Mouse (Mus musculus) stomach, postnatal 0 days (tissue): ENCODE data around the gene Ankrd33b. TPM values are rescaled to one million over a fixed set of nuclear protein-coding genes. Genes with fewer than 3 reads are reported as not detected.

ENCODE experiments used
- ATAC-seq: fragments of 200-750 bp; cut with Nextera tagmentation; 2 replicates; pipeline ENCODE4 v1.8.0; 2017; ENCODE audit not compliant: low FRiP score, low TSS enrichment
- DNase-seq: peaks from one replicate; pipeline ENCODE4 v3.0.0-alpha.2; 2016; ENCODE audit warnings: low spot score
- H3K27ac ChIP-seq: fragments of 300-500 bp; sonication (generic); replicated peaks from 2 replicates; pipeline ENCODE4 v1.5.1; 2014; ENCODE audit warnings: mild to moderate bottlenecking, control low read depth
- H3K27me3 ChIP-seq: fragments of 300-500 bp; sonication (generic); 2 replicates; pipeline ENCODE4 v1.6.1; 2014; ENCODE audit warnings: low read length; ENCODE audit not compliant: control insufficient read depth, insufficient read depth
- H3K36me3 ChIP-seq: fragments of 300-500 bp; sonication (generic); 2 replicates; pipeline ENCODE4 v1.6.1; 2014; ENCODE audit warnings: low read length, mixed read lengths; ENCODE audit not compliant: control insufficient read depth, insufficient read depth
- H3K4me1 ChIP-seq: fragments of 300-500 bp; sonication (generic); replicated peaks from 2 replicates; pipeline ENCODE4 v1.6.1; 2014; ENCODE audit warnings: antibody characterized with exemption; ENCODE audit not compliant: control insufficient read depth, insufficient read depth
- H3K4me2 ChIP-seq: fragments of 300-500 bp; sonication (generic); replicated peaks from 2 replicates; pipeline ENCODE4 v1.6.1; 2014; ENCODE audit warnings: low read depth, mild to moderate bottlenecking, control low read depth, moderate library complexity
- H3K4me3 ChIP-seq: fragments of 300-500 bp; sonication (generic); 2 replicates; pipeline ENCODE4 v1.5.1; 2014; ENCODE audit warnings: low read depth, low read length, control low read depth
- H3K9ac ChIP-seq: fragments of 300-500 bp; sonication (generic); 2 replicates; pipeline ENCODE4 v1.6.1; 2014; ENCODE audit warnings: mild to moderate bottlenecking, low read length, control low read depth, mixed read lengths
- H3K9me3 ChIP-seq: fragments of 300-500 bp; sonication (generic); 2 replicates; pipeline ENCODE4 v1.6.1; 2016; ENCODE audit warnings: low read length; ENCODE audit not compliant: control insufficient read depth
- CTCF ChIP-seq: IDR thresholded peaks from 2 replicates; pipeline ENCODE4 v1.5.1; 2016; ENCODE audit warnings: antibody characterized with exemption, low read depth, mild to moderate bottlenecking, moderate library complexity
- EP300 ChIP-seq: optimal IDR thresholded peaks from 2 replicates; pipeline ENCODE3; 2016; ENCODE audit warnings: antibody characterized with exemption
- WGBS: fragments of 180-500 bp; shearing (Covaris S2); extraction: QIAGEN DNeasy Blood & Tissue Kit; methylation state at CpG from one replicate; pipeline ENCODE4 v1.1.7; 2014; 5-methylcytosine and 5-hydroxymethylcytosine counted together
- polyA plus RNA-seq: library from polyadenylated mRNA; unstranded; fragments of >200 nt; fragmentation: Nextera tagmentation; extraction: Ambion mirVana; gene quantifications from 2 replicates; pipeline ENCODE4 v1.2.1, GENCODE M21; 2015

Gene Ankrd33b
- polyA plus RNA-seq = 0.27 and 0.41 TPM in 2 replicates

GRCm38 (mm10) chr15:31367481-31368200 lies at the start of gene Ankrd33b:
Gene Ankrd33b (minus strand): TSS chr15:31367726.
- no peak within 1 kb of the TSS for H3K27ac ChIP-seq
- H3K9ac ChIP-seq = peak within 1 kb of the TSS; percentile 57
- H3K4me1 ChIP-seq = 0 out of 2 replicates have a peak, but pooled peaks cover 5% of the 10 kb centered on the region
- peak within 1 kb of the TSS; percentile 60 for H3K4me3 ChIP-seq
- DNase-seq (peak; percentile 37), ATAC-seq (peak; percentile 45; the same call in 1 of the 2 replicates)
- no peaks in the 10 kb centered on the region for H3K9me3 ChIP-seq
- 1% methylated on average over 38 of the region's 49 CpGs for WGBS
- peak within 1 kb of the TSS; percentile 99 for H3K4me2 ChIP-seq
- peaks cover 4% of the 10 kb centered on the region; the same call in 1 of the 2 replicates for H3K27me3 ChIP-seq
- no peaks in the 10 kb centered on the region for H3K36me3 ChIP-seq
- TF ChIP-seq CTCF = no peak
- no peak for TF ChIP-seq EP300

- Histone ChIP-seq H3K9ac (no peak overlapping the region), H3K27ac (no peak overlapping the region), H3K4me2 (no peak overlapping the region), H3K27me3 (no peaks in the 10 kb centered on the region), H3K36me3 (no peaks in the 10 kb centered on the region), H3K4me1 (no peaks in the 10 kb centered on the region), H3K9me3 (no peaks in the 10 kb centered on the region), H3K4me3 (no peak overlapping the region)
- ATAC-seq (no peak), DNase-seq (no peak)
- 50% methylated on average over 4 of the region's 4 CpGs for WGBS
- TF ChIP-seq CTCF (no peak), EP300 (no peak)
Measured at GRCm38 (mm10) chr15:31415181-31415580, 47.7 kb upstream of the Ankrd33b start.

- Histone ChIP-seq H3K4me3 (no peak overlapping the region), H3K27me3 (no peaks in the 10 kb centered on the region), H3K9ac (no peak overlapping the region), H3K27ac (no peak overlapping the region), H3K4me1 (no peaks in the 10 kb centered on the region), H3K4me2 (no peak overlapping the region), H3K36me3 (no peaks in the 10 kb centered on the region), H3K9me3 (no peaks in the 10 kb centered on the region)
- DNase-seq (no peak), ATAC-seq (no peak)
- WGBS = 53% methylated on average over 6 of the region's 6 CpGs
- TF ChIP-seq CTCF (no peak), EP300 (no peak)
Measured at GRCm38 (mm10) chr15:31414179-31414898, 46.8 kb upstream of the Ankrd33b start.

DNA sequence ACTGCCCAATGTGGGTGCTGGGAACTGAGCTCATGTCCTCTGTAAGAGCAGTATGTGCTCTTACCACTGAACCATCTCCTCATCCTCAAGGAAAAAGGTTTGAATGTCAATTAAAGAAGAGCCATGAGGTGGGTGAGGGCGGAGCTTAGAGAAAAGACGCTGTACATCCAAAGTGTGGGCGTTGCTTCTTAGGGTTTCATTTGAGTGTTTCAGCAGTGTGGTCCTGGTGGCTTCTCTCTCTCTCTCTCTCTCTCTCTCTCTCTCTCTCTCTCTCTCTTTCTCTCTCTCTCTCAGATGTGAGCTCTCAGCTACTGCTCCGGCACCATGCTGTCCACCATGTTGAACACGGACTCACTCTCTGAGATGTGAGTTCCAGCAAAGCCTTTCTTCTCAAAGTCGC lies 46.1 kb upstream of the Ankrd33b start:
- DNase-seq (no peak), ATAC-seq (no peak)
- Histone ChIP-seq H3K9ac (no peak overlapping the region), H3K27me3 (no peaks in the 10 kb centered on the region), H3K9me3 (no peaks in the 10 kb centered on the region), H3K4me3 (no peak overlapping the region), H3K4me2 (no peak overlapping the region), H3K4me1 (no peaks in the 10 kb centered on the region), H3K36me3 (no peaks in the 10 kb centered on the region), H3K27ac (no peak overlapping the region)
- 83% methylated on average over 6 of the region's 6 CpGs for WGBS
- no peak for TF ChIP-seq CTCF
- no peak for TF ChIP-seq EP300

GRCm38 (mm10) chr15:31412933-31413332 lies 45.4 kb upstream of the Ankrd33b start:
- 32% methylated on average over 3 of the region's 3 CpGs for WGBS
- TF ChIP-seq CTCF = no peak
- TF ChIP-seq EP300 = no peak
- no peaks in the 10 kb centered on the region for H3K4me1 ChIP-seq
- no peak overlapping the region for H3K4me2 ChIP-seq
- H3K27me3 ChIP-seq = no peaks in the 10 kb centered on the region
- H3K27ac ChIP-seq = no peak overlapping the region
- no peak overlapping the region for H3K9ac ChIP-seq
- H3K9me3 ChIP-seq = no peaks in the 10 kb centered on the region
- no peaks in the 10 kb centered on the region for H3K36me3 ChIP-seq
- DNase-seq (no peak), ATAC-seq (no peak)
- H3K4me3 ChIP-seq = no peak overlapping the region

DNA sequence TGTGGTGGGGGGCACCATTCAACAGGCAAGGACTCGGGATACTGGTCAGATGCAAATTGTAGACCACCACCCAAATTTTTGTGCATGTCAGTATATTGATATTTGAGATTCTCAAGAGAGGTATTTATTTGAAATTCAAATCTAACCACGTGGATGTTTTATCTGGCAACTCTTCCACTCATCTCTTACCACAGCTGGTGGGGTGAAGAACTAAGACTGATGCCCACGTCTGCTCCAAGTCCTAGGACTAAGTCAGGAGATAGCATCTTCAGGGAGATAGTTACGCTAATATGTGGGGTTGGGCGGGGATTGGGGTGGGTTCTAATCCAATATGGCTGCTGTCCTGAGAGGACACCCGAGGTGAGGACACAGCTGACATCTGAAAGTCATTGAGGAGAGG lies 44.9 kb upstream of the Ankrd33b start:
- DNase-seq = no peak
- no peaks in the 10 kb centered on the region for H3K36me3 ChIP-seq
- no peak overlapping the region for H3K9ac ChIP-seq
- H3K4me1 ChIP-seq = no peaks in the 10 kb centered on the region
- H3K27me3 ChIP-seq = no peaks in the 10 kb centered on the region
- H3K27ac ChIP-seq = no peak overlapping the region
- 75% methylated on average over 6 of the region's 6 CpGs for WGBS
- ATAC-seq = no peak
- no peak overlapping the region for H3K4me3 ChIP-seq
- TF ChIP-seq EP300 (no peak), CTCF (no peak)
- no peak overlapping the region for H3K4me2 ChIP-seq
- no peaks in the 10 kb centered on the region for H3K9me3 ChIP-seq
